Mouse (Mus musculus) lung, adult 18-20 months (tissue): ENCODE measurements at regions not wholly inside any gene's neighbourhood (a gene's known extent, or its start where the extent isn't known, plus 50 kb on each side); places are given as distances from the start of the nearest gene placed in this dataset.
"Not testable (repeated sequence)": the region's sequence is repeated elsewhere in the genome, so short reads cannot be mapped to it uniquely, and the experiment has no call there.

ENCODE experiments used
- DNase-seq, 2 experiments: peaks; one replicate each; pipeline ENCODE4 v3.0.0; 2022; ENCODE audit warnings: mixed read lengths in 2 of 2

- DNase-seq = peak in 1 of 2 experiments; percentile 10
Measured at GRCm38 (mm10) chr1:154018241-154018640, 118.2 kb upstream of the Teddm2 start.

GRCm38 (mm10) chr1:154024301-154024700 is 124.3 kb upstream of the Teddm2 start:
- DNase-seq = no peak

GRCm38 (mm10) chr1:154027303-154027702 is 127.3 kb upstream of the Teddm2 start:
- no peak for DNase-seq

GRCm38 (mm10) chr1:154029826-154030225 is 129.8 kb upstream of the Teddm2 start:
- DNase-seq = no peak

GRCm38 (mm10) chr1:154032669-154033099 is 132.7 kb upstream of the Teddm2 start:
- DNase-seq = peak; percentile 80 to 86

- DNase-seq = peak; percentile 82 to 87
Measured at GRCm38 (mm10) chr1:154033958-154034606, 134.1 kb upstream of the Teddm2 start.

GRCm38 (mm10) chr1:154036729-154037270 is 136.8 kb upstream of the Teddm2 start:
- no peak for DNase-seq

GRCm38 (mm10) chr1:154038241-154038640 is 138.2 kb upstream of the Teddm2 start:
- DNase-seq = no peak

GRCm38 (mm10) chr1:154040907-154041306 is 140.9 kb upstream of the Teddm2 start:
- DNase-seq = no peak

GRCm38 (mm10) chr1:154042956-154043355 is 142.9 kb upstream of the Teddm2 start:
- DNase-seq = no peak

GRCm38 (mm10) chr1:154044712-154045111 is 144.7 kb upstream of the Teddm2 start:
- no peak for DNase-seq

- no peak for DNase-seq
Measured at GRCm38 (mm10) chr1:154045951-154046350, 145.9 kb upstream of the Teddm2 start.

- no peak for DNase-seq
Measured at GRCm38 (mm10) chr1:154053641-154054040, 147.3 kb upstream of the Zfp648 start.

GRCm38 (mm10) chr1:154054874-154055273 is 146.1 kb upstream of the Zfp648 start:
- no peak for DNase-seq

GRCm38 (mm10) chr1:154061397-154061796 is 139.6 kb upstream of the Zfp648 start:
- DNase-seq = not testable (repeated sequence)

- DNase-seq = no peak
Measured at GRCm38 (mm10) chr1:154061851-154062250, 139.1 kb upstream of the Zfp648 start.

GRCm38 (mm10) chr1:154062666-154063065 is 138.3 kb upstream of the Zfp648 start:
- peak; percentile 53 to 61 for DNase-seq

GRCm38 (mm10) chr1:154064633-154065032 is 136.4 kb upstream of the Zfp648 start:
- no peak for DNase-seq

- DNase-seq = peak; percentile 46 to 65
Measured at GRCm38 (mm10) chr1:154065336-154066329, 135.4 kb upstream of the Zfp648 start.

GRCm38 (mm10) chr1:154067856-154068255 is 133.1 kb upstream of the Zfp648 start:
- DNase-seq = no peak

GRCm38 (mm10) chr1:154074270-154074669 is 126.7 kb upstream of the Zfp648 start:
- DNase-seq = no peak

GRCm38 (mm10) chr1:154076684-154077475 is 124.1 kb upstream of the Zfp648 start:
- DNase-seq = no peak
